ENCODE assay signal across 9 mouse cellular contexts in genomic region chr15:91609713-91610112, GRCm38 (mm10). TPM values are rescaled to one million over a fixed set of nuclear protein-coding genes. Genes with fewer than 3 reads are reported as not detected.
DNase-seq lines count a peak whose midpoint lies in the region; ATAC-seq and TF ChIP-seq lines count a peak whose summit lies in the region.
"Had no signal": no experiment of that assay in that cellular context is flagged by ENCODE, and none has a peak within 500 bp of the region (broad histone marks: within the 10 kb centered on the region; RNA-seq: fewer than 3 reads in every experiment).

No protein-coding gene starts in this region.

- peak; percentile 79 for TF ChIP-seq CTCF in intestine, postnatal 0 days (IDR thresholded peaks at IDR 0.05; ENCODE audit: low read depth)
- peak; percentile 72 for TF ChIP-seq CTCF in liver, postnatal 0 days (IDR thresholded peaks at IDR 0.05; ENCODE audit: low read depth)

- no peaks in the 10 kb centered on the region for H3K4me1 ChIP-seq in intestine, postnatal 0 days (replicated peaks; ENCODE audit: control insufficient read depth, insufficient read depth, low read length)
- no peaks in the 10 kb centered on the region for H3K4me1 ChIP-seq in intestine, embryonic 15.5 days (replicated peaks)
- H3K4me1 ChIP-seq in liver, postnatal 0 days (ENCODE audit: insufficient read depth), result no peaks in the 10 kb centered on the region
- H3K4me1 ChIP-seq: embryonic facial prominence, embryonic 13.5 days had no signal

- H3K27ac ChIP-seq in intestine, postnatal 0 days (ENCODE audit: low read depth, low read length), result no peak overlapping the region
- no peak overlapping the region for H3K27ac ChIP-seq in intestine, embryonic 15.5 days
- no peak overlapping the region for H3K27ac ChIP-seq in liver, postnatal 0 days (ENCODE audit: low read depth)
- H3K27ac ChIP-seq: embryonic facial prominence, embryonic 13.5 days had no signal

- no peak for TF ChIP-seq EP300 in liver, postnatal 0 days (IDR thresholded peaks at IDR 0.05; ENCODE audit: low read depth)

- 24% methylated on average over 8 of the region's 8 CpGs for WGBS in intestine, postnatal 0 days
- WGBS in intestine, embryonic 15.5 days, result 22% methylated on average over 8 of the region's 8 CpGs
- 20% methylated on average over 8 of the region's 8 CpGs for WGBS in liver, postnatal 0 days (ENCODE audit: insufficient replicate concordance)

- no peaks in the 10 kb centered on the region for H3K36me3 ChIP-seq in intestine, postnatal 0 days (ENCODE audit: control insufficient read depth, insufficient read depth)
- no peaks in the 10 kb centered on the region for H3K36me3 ChIP-seq in intestine, embryonic 15.5 days
- H3K36me3 ChIP-seq in liver, postnatal 0 days (replicated peaks; ENCODE audit: insufficient read depth, low read length), result no peaks in the 10 kb centered on the region
- H3K36me3 ChIP-seq: embryonic facial prominence, embryonic 13.5 days had no signal

- H3K27me3 ChIP-seq in intestine, postnatal 0 days (replicated peaks; ENCODE audit: control insufficient read depth, insufficient read depth, low read length), result no peaks in the 10 kb centered on the region
- H3K27me3 ChIP-seq in intestine, embryonic 15.5 days (replicated peaks), result no peaks in the 10 kb centered on the region
- H3K27me3 ChIP-seq in liver, postnatal 0 days (ENCODE audit: insufficient read depth, low read length), result no peaks in the 10 kb centered on the region
- H3K27me3 ChIP-seq: embryonic facial prominence, embryonic 13.5 days had no signal

- peak; percentile 84 for DNase-seq in adipocyte (ENCODE audit: low spot score)
- DNase-seq in cerebellum, postnatal 4 days (ENCODE audit: low spot score in 2 of 2), result peak; percentile 40 to 73
- peak; percentile 44 for DNase-seq in hindlimb bud, embryonic 11.5 days (ENCODE audit: extremely low spot score, low read depth, low spot score)
- peak; percentile 67 for DNase-seq in liver, postnatal 0 days
- DNase-seq in retina, postnatal 7 days (ENCODE audit: low read depth, low spot score), result peak; percentile 46
- peak; percentile 68 for DNase-seq in urinary bladder, postnatal 25 days (ENCODE audit: low spot score)

- H3K4me2 ChIP-seq in intestine, postnatal 0 days (replicated peaks; ENCODE audit: low read depth), result no peak overlapping the region
- H3K4me2 ChIP-seq in intestine, embryonic 15.5 days (replicated peaks), result no peak overlapping the region
- no peak overlapping the region for H3K4me2 ChIP-seq in liver, postnatal 0 days (ENCODE audit: low read depth, low read length)
- H3K4me2 ChIP-seq: embryonic facial prominence, embryonic 13.5 days had no signal

- H3K4me3 ChIP-seq in intestine, postnatal 0 days (ENCODE audit: low read depth, low read length), result no peak overlapping the region
- H3K4me3 ChIP-seq in intestine, embryonic 15.5 days (replicated peaks), result no peak overlapping the region
- no peak overlapping the region for H3K4me3 ChIP-seq in liver, postnatal 0 days (ENCODE audit: low read depth, low read length)
- H3K4me3 ChIP-seq: embryonic facial prominence, embryonic 13.5 days had no signal

- H3K9ac ChIP-seq in intestine, postnatal 0 days (ENCODE audit: low read depth, low read length), result no peak overlapping the region
- H3K9ac ChIP-seq in intestine, embryonic 15.5 days, result no peak overlapping the region
- H3K9ac ChIP-seq in liver, postnatal 0 days (replicated peaks), result no peak overlapping the region
- H3K9ac ChIP-seq: embryonic facial prominence, embryonic 13.5 days had no signal

- H3K9me3 ChIP-seq in intestine, postnatal 0 days (ENCODE audit: control insufficient read depth), result no peaks in the 10 kb centered on the region
- H3K9me3 ChIP-seq in intestine, embryonic 15.5 days, result no peaks in the 10 kb centered on the region
- H3K9me3 ChIP-seq in liver, postnatal 0 days (ENCODE audit: low read length), result no peaks in the 10 kb centered on the region
- H3K9me3 ChIP-seq: embryonic facial prominence, embryonic 13.5 days had no signal

- no peak for ATAC-seq in intestine, postnatal 0 days
- ATAC-seq in intestine, embryonic 15.5 days, result no peak
- ATAC-seq in liver, postnatal 0 days, result no peak

RNA-seq across cellular contexts. Expression of gene Slc2a13, which starts 36.7 kb away (rescaled TPM):
- 0.61 and 0.76 TPM in 2 replicates for polyA plus RNA-seq in intestine, postnatal 0 days (2015; fragmentation: Nextera tagmentation; extraction: Ambion mirVana)
- polyA plus RNA-seq in intestine, embryonic 15.5 days (2015; fragmentation: Nextera tagmentation; extraction: Ambion mirVana), result 1.1 and 1.2 TPM in 2 replicates
- polyA plus RNA-seq in liver, postnatal 0 days (2015; fragmentation: Nextera tagmentation; extraction: Ambion mirVana), result 0.06 and 0.08 TPM in 2 replicates
